Mouse (Mus musculus) retina, postnatal 7 days (tissue): ENCODE data around the gene Gm20388.
"Not testable (repeated sequence)": the region's sequence is repeated elsewhere in the genome, so short reads cannot be mapped to it uniquely, and the experiment has no call there.

ENCODE experiments used
- DNase-seq: peaks from one replicate; pipeline ENCODE4 v3.0.0-alpha.2; 2012; ENCODE audit warnings: low read depth, low spot score

Gm20388 gene

GRCm38 (mm10) chr8:123895680-123896365 is 3985.2 kb downstream of the Gm20388 start:
- DNase-seq, result no peak

- DNase-seq, result no peak
Measured at GRCm38 (mm10) chr8:123896366-123896761, 3985.7 kb downstream of the Gm20388 start.

DNA sequence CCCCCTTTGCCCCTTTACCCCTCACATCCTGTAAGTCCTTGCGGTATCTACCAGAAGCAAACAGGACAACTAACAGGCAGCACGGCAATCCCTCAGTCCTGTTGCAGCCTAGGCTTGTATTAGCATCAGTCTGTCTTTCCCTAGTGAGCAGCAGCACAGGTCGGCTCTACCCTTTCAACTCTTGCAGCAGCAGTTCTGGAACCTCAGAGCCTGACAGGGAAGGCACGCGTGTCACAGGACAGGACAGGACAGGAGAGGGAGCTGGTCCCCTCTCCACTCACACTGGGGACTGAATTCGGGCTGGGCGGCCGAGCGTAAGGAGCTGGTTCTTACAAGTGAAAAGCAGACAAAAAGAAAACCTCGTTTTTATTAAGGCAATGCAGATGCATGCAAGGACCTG is 3986.1 kb downstream of the Gm20388 start:
- DNase-seq, result no peak

GRCm38 (mm10) chr8:123898576-123898975 is 3987.9 kb downstream of the Gm20388 start:
- no peak for DNase-seq

- no peak for DNase-seq
Measured at GRCm38 (mm10) chr8:123899366-123899765, 3988.7 kb downstream of the Gm20388 start.

- DNase-seq, result no peak
Measured at GRCm38 (mm10) chr8:123902653-123903052, 3992.0 kb downstream of the Gm20388 start.

- DNase-seq, result no peak
Measured at GRCm38 (mm10) chr8:123907604-123908003, 3997.0 kb downstream of the Gm20388 start.

- DNase-seq, result no peak
Measured at GRCm38 (mm10) chr8:123912265-123912664, 4001.6 kb downstream of the Gm20388 start.

DNA sequence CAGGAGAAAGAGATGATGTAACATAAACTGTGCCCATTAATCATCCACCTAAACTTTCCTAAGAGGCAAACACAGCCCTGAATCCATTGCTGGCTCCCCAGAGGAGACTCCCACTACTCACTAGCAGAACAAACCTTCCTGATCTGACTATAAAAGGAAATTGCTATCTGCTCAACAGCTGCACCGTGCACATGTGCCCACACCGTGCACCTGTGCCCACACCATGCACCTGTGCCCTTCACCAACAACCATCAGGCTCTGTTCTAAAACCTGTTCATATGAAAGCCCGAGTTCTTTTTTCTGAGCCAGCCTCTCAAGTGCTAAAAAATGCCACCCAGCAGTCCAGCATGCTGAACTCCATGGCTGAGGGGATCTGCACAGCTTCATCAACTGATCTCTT is 4004.0 kb downstream of the Gm20388 start:
- DNase-seq, result no peak

- DNase-seq, result peak; percentile 76
Measured at GRCm38 (mm10) chr8:123924719-123925118, 4014.1 kb downstream of the Gm20388 start.

DNA sequence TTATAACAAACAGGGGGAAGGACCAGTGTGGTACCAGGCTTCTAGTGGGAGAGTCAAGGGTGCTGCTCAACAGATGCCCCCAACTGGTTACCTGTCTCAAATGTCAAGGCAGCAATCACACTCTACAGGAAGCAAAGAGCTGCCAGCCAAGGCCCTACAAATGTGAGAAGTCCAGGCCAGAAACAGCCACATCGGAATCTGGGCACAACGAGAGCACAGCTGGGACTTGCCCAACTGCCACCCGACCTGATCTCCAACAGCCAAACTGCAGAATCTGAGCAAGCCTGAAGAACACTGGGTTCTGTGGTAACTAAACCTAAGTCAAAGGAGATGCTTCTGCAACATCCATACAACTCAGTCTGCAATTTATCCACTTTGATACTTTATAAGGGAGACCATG is 4015.0 kb downstream of the Gm20388 start:
- DNase-seq, result no peak

DNA sequence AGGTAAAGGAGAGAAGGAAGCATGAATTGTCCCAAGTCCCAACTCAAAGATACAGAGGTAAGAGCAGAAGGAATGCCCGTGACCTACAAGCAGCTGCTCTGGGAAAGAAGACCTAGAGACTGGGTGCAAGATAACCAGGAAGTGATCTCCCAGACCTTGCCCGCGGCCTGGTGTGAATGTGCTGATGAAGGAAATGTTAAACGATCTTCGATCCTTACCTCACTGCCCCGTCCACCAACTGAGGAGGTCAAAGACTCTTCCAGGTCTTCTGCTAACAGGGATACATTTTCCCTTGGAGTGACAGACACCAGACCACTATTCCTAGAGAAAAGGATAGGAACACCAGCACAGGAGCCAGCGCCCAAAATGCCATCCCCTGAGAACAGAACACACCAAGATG is 4018.4 kb downstream of the Gm20388 start:
- no peak for DNase-seq

DNA sequence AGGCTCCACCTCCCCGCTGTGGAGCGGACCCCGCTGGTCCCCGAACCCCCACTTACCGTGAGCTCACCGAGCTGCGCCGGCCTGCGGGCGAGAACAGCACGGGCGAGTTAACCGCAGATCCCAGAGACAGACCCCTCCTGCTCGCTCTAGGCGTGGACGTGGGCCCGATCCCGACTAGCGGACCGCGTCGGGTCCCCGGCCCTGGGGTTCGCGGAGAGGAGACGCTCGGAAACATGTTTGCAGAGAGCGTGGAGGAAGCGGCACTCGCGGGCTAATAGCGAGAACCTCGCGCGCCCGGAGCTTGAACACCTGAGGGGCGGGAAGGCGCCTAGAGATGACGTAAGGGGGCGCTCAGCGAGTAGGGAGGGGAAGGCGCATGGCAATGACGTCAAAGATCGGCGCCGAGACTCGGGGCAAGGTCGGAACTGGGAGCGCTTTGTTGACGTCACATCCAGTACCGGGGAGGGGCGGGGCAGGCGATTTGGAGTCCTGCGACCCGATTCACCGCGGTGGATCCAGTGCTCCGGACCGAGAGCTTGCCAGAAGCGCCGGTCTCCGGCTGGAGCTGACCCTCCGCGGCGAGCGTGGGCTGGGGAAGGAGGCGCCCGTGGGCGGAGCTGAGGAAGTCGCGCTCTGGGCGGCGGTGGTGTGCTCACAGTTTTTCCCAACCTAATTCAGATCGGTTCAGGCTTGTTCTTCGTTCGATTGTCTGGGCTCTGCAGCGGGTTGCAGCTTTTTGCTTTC is 4038.5 kb downstream of the Gm20388 start, which contains the start of gene Nup133:
Gene Nup133, minus strand, starts transcription at position 324 of the 744 bp plus-strand sequence.
- peak; percentile 99 for DNase-seq

GRCm38 (mm10) chr8:123949686-123949986 is 4039.0 kb downstream of the Gm20388 start:
- no peak for DNase-seq

GRCm38 (mm10) chr8:123950077-123950802 is 4039.6 kb downstream of the Gm20388 start:
- peak; percentile 23 for DNase-seq

DNA sequence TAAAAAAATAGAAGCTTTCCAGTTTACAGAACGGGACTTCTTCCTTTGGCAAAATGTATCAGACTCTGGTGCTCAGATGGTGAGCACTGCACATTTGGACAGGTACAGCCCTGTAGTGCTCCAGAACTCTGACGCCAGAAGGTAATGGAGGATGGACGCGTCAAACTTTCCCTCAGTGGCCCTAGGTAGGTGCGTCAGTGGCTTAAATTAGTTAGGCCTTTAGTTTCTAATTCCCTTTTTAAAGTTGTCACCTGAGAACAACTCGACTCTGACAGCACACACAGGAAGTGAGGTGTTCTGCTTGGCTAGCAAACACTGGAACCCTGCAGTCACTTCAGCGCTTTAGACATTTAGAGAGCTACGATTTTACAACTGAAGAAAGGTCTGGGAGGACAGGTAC is 4043.0 kb downstream of the Gm20388 start:
- DNase-seq, result no peak

DNA sequence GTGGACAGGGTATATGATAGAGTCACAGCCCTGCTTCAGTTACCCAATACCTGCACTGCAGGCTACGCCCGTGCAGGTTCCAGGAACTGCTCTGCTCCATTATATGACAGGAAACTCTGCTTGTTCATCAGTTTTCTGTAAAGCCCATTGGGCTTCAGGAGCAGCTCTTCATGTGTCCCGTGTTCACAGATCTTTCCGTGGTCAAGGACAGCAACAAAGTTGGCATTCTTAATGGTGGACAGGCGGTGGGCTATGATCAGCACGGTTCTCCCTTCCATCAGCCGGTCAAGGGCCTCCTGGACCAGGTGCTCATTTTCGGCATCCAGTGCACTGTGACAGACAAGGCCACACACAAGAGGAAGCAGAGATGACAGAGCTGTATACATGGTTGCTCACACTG is 4043.6 kb downstream of the Gm20388 start:
- no peak for DNase-seq

GRCm38 (mm10) chr8:123958130-123958529 is 4047.5 kb downstream of the Gm20388 start:
- DNase-seq, result no peak

DNA sequence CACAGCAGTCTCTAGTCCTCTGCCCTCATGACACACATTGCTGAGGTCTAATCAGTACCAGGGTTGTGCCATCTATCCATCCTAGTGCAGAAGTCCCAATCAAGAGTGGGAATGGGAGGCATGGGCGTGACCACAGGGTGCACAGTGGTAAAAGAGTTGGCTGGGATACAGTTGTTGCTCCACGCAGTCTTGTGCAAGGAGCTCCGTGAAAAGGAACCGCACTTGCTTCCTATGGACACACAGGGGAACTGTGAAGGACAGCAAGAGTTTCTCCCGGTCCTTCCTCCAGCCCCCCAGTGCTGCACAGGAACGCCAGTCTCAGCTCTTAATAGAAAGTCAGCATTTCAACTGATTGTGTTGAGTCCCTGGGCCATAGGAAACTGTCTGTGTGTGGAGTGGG is 4048.8 kb downstream of the Gm20388 start:
- DNase-seq, result no peak

DNA sequence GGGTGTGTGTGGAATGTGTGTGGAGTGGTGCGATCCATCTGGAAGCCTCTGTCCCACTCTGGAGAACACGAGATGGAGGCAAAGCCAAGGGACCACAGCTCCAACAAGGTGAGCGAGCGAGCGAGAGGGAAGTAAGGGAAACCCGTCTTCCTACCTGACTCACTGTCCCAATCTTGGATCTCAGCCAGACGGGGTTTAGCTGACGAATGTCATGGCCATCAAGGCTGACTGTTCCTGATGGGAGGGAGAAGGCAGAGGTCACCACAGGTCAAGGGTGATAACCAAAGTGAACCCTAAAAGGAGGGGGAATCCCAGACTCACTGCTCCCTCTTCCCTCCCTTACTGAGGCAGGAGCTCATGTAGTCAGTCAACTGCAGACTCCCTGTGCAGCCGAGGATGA is 4049.4 kb downstream of the Gm20388 start:
- DNase-seq, result no peak

DNA sequence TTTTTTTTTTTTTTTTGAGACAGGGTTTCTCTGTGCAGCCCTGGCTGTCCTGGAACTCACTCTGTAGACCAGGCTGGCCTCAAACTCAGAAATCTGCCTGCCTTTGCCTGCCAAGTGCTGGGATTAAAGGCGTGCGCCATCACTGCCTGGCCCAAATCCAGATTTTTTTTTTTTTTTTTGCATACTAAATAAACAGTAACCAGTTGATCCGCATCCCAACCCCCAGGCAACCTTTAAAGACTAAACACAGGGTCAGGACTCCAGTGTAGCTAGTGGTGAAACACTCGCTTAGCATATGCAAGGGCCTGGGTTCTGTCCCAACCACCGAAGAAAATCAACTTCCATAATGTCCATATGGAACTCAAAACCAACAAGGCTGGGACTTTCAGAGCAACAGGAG is 4049.9 kb downstream of the Gm20388 start:
- not testable (repeated sequence) for DNase-seq

DNA sequence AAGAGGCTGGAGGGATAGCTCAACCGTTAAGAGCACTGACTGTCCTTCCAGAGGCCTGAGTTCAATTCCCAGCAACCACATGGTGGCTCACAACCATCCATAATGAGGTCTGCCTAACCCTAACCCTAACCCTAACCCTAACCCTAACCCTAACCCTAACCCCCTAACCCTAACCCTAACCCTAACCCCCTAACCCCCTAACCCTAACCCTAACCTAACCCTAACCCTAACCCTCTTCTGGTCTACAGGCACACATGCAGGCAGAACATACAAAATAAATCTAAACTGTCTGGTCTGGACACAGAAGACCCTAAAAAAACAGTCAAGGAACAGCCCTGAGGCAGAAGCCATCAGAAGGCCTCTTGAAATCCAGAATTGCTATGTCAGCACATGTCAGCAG is 4050.7 kb downstream of the Gm20388 start:
- DNase-seq, result no peak

GRCm38 (mm10) chr8:123966896-123967295 is 4056.3 kb downstream of the Gm20388 start:
- no peak for DNase-seq
